Mouse (Mus musculus): Measurements from ENCODE around the gene Coa7. TPM values are rescaled to one million over a fixed set of nuclear protein-coding genes. Genes with fewer than 3 reads are reported as not detected.

Coa7 gene
- total RNA-seq (2022) = 10 to 100 TPM; 31.0 to 45.6 (median 36.2) TPM

DNA sequence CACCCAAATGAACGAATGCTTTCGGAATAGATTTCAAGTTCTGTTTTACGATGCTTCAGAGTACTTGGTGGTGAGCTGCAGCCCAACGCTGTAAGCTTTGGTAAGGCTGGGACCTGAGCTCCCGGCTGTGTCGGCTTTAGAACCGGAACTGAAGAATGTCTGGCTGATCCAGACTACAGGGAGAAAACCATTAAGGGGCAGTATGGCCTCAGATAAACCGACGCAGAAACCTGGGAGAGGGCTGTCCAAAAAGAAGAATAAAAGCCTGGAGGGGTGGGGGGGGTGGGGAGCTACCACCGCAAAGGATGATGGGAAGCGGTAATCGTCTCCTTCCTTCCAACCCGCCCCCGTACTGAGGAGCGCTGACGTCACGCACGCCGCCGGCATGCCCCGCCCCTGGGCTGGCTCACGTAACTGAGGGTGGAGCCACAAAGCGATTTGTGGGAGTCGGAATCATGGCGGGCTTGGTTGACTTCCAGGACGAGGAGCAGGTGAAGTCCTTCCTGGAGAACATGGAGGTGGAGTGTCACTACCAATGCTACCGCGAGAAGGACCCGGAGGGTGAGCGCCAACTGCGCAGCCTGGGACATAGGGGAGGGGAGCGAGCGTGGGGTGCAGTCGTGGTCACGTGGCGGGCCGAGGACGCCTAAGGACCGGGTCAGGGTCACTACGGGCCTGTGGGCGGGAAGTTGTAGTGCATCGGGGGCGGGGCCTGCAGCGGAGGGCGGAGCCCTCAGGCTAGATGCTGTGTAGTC, at the start of gene Coa7:
Gene Coa7, plus strand, starts transcription at position 411 of the 755 bp plus-strand sequence.
- peak; percentile 96 for DNase-seq (ENCODE audit: low spot score)

- no peak for DNase-seq (ENCODE audit: low spot score)
Observed at GRCm38 (mm10) chr4:108300266-108300665, 27.7 kb upstream of the Coa7 start.

DNA sequence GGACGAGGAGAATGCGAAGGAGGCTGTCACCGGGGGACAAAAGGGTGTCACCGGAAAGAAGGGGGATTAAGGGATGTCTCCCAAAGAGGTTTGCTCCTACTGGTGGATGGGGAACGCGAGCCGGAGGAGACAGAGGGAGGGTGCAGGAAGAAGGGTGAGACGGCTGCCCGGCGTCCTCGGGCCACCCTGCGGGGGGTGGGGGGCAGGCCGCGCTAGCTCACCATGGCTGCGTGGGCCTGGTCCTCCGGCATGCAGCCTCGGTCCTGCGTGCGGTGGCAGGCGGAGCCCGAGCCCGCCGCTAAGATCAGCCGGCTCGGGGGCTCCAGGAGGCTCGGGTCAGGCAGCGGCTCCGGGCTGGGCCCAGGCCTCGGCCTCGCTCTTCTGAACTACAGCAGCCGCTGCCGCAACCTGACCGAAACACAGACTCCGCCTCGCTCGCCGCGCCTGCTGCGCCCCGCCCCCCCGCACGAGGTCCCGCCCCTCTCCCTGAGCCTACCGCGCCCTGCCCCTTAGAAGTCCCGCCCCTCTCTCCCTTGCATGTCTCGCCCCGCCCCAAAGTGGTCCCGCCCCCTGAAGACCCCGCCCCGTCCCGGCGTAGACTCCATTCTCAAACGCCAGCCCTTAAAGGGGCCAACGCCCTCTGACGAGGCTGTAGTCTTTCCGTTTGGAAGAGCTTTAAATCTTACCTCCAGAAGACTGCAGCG, 27.1 kb upstream of the Coa7 start, which contains the start of gene Zyg11b:
Gene Zyg11b, minus strand, starts transcription at position 427 of the 704 bp plus-strand sequence.
- DNase-seq (ENCODE audit: low spot score) = peak; percentile 80

DNA sequence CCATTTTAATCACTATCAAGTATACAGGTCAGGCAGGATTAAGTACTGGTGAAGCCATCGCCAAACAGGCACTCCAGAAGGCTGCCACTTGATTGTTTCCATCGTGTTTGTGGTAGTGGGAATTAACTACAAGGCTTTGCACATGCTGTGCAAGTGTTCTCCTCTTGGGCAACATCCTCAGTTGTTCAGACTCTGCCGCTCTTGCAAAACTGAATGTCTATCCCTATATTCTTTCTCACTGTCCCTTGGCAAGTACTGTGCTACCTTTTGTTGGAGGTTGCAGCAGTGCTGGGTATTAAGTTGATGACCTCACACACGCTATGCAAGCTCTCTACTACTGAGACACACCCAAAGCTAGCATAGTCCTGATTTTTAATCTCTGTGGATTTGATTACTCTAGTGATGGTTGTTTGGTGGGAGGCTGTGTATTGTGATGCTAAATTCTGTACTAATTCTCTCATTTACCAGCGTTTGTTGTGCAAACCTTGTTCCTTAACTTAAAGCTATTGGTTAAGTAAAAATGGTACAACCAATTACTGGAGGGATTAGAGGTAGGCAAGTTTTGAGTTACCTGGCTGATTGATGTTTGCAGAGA, 25.5 kb upstream of the Coa7 start:
- no peak for DNase-seq (ENCODE audit: low spot score)

DNA sequence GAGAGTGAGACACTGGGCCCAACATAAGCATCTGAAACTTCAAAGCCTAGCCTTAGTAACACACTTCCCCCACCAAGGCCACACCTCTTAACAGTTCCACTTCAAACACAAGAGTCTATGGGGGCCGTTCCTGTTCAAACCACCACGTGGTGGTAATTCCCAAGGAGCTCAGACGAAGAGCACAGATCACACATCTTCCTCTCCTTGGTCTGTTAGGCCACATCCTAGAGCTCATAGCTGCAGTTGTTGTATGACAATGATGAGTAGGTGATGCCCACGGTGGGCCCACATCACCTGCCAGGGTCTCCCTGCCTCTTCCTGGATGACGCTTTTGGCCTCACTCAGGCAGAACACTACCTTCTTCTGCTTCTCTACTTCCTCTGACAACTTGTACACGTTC, 17.2 kb upstream of the Coa7 start:
- DNase-seq (ENCODE audit: low spot score) = no peak

DNA sequence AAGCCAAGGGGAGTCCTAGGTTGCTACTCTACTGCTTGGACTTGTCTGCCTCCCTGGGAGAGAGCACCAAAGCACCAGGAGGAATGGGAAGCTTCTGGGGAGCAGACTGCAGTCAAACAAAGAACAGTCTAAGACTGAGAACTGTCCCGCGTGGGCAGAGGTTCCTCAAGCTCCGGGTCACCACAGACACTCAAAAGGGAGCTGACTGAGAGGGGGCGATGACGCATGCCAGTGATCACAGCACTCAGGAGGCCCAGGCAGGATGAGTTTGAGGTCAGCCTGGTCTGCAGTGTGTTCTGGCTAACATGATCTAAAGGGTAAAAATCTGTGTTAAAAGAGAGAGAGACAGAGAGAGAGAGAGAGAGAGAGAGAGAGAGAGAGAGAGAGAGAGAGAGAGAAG, 13.9 kb upstream of the Coa7 start:
- no peak for DNase-seq (ENCODE audit: low spot score)

GRCm38 (mm10) chr4:108317656-108318605, 10.0 kb upstream of the Coa7 start:
- no peak for DNase-seq (ENCODE audit: low spot score)

DNA sequence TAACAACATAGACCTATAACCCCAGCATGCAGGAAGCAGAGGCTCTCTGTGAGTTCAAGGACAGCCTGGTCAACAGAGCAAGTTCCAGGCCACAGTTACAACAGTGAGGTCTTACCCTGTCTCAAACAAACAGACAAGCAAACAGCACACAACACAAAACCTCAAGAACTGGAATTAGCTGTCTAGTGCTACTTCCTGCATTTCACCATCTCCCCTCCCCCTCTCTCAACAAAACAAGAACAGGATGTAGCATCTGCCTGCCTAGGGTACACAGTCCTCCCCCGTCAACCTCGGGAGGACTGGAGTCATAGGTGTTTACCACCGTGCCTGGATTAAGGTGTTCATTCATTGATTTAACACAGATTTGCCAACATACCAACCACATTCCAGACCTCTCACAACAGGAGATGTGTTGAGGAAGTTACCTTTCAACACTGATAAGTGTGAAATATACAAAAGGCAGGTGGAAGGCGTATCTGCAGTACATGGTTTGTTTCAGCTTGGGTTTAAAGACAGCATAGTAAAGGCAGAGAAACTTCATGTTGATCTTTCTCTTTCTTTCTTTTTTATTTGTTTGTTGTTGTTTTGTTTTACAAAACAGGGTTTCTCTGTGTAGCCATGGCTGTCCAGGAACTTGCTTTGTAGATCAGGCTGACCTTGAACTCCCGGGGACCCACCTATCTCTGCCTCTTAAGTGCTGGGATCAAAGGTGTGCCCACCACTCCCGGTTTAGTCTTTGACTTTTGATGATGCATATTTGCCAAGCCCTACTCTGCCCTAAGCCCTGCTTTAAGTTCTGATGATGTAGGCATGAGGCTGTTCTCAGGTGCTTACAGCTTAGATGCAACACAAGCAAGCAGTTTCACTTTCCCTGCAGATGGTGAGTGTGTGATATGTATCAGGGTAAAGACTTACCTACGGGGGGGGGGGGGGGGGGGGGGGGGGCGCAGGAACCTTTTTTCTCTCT, 9.0 kb upstream of the Coa7 start:
- no peak for DNase-seq (ENCODE audit: low spot score)

GRCm38 (mm10) chr4:108319747-108320146, 8.2 kb upstream of the Coa7 start:
- no peak for DNase-seq (ENCODE audit: low spot score)

- no peak for DNase-seq (ENCODE audit: low spot score)
Observed at GRCm38 (mm10) chr4:108320627-108321380, 7.1 kb upstream of the Coa7 start.

DNA sequence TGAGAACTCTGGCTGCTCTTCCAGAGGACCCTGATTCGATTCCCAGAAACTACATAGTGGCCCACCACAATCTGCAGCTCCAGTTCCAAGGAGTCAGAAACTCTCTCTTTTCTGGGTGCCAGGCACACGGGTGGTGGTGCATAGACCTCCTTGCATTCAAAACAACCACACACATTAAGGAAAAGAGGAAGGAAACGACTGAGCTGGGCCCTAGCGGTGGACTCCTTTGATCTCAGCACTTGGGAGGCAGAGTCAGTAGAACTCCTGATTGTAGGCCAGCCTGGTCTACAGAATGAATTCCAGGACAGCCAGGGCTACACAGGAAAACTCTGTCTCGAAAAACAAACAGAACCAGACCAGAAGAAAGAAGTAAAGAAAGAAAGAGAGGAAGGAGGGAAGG, 4.4 kb upstream of the Coa7 start:
- DNase-seq (ENCODE audit: low spot score) = no peak

GRCm38 (mm10) chr4:108327071-108327579, 815 bp upstream of the Coa7 start:
- DNase-seq (ENCODE audit: low spot score) = peak; percentile 65

DNA sequence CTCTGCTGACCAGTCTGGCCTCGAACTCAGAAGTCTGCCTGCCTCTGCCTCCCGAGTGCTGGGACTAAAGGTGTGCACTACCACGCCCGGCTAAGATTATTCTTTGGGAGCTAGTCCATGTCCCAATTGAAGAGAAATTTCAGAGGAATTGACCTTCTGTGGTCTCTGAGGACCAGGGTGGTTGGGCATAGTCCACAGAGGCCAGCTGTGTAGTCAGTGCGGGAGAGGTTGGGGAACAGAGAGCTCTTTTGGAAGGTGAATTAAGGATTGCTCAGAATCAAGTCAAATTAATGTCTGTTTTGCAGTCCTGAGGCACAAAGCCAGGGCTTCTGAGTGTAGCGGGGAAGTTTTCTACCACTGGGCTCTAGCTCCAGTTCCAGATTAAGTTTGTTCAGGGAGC, 1.9 kb downstream of the Coa7 start:
- DNase-seq (ENCODE audit: low spot score) = no peak

- no peak for DNase-seq (ENCODE audit: low spot score)
Observed at GRCm38 (mm10) chr4:108332041-108332440, 4.1 kb downstream of the Coa7 start.

- DNase-seq (ENCODE audit: low spot score) = no peak
Observed at GRCm38 (mm10) chr4:108335413-108335812, 7.5 kb downstream of the Coa7 start.

DNA sequence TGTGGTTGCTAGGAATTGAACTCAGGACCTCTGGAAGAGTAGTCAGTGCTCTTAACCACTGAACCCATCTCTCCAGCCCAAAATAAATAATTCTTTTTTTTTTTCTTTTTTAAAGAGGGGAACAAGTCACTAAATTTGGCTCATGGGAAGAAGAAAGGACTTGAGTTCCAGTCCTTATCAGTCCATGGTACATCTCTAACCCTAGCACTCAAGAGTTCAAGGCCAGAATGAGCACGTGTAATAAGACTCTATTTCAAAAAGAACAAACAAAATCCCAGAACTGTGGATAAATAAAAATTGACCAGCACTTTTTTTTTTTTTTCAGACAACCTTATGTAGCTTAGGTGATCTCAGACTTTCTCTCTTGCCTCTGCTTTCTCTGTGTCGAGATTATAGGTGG, 8.8 kb downstream of the Coa7 start:
- DNase-seq (ENCODE audit: low spot score) = no peak

DNA sequence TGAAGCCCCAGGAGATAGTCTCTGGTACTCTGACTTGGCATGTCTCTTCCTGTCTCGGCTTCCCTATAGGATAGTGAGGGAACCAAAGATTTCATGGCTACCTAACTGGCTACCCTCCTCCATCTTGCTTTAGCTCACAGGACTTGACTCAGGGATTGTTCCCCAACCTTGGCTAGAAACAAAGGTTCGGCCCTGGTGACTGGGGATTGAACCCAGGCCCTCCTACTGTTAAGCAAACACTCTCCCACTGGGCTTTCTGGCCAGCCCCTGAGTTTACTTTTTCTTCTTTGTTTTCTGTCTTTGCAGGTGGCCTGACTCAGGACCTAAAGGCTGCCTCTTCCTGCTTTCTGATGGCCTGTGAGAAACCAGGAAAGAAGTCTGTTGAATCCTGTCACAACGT, 9.9 kb downstream of the Coa7 start:
- DNase-seq (ENCODE audit: low spot score) = no peak

- no peak for DNase-seq (ENCODE audit: low spot score)
Observed at GRCm38 (mm10) chr4:108338321-108338733, 10.4 kb downstream of the Coa7 start.

- no peak for DNase-seq (ENCODE audit: low spot score)
Observed at GRCm38 (mm10) chr4:108338811-108339210, 10.9 kb downstream of the Coa7 start.
